Mouse (Mus musculus) forebrain, embryonic 11.5 days (tissue): ENCODE measurements at regions not wholly inside any gene's neighbourhood (a gene's known extent, or its start where the extent isn't known, plus 50 kb on each side); places are given as distances from the start of the nearest gene placed in this dataset.

Experiments used
- ATAC-seq: fragments of 200-750 bp; cut with Nextera tagmentation; replicated peaks from 2 replicates; pipeline ENCODE4 v1.8.0; 2017; ENCODE audit warnings: moderate TSS enrichment; ENCODE audit not compliant: low FRiP score
- DNase-seq: peaks from one replicate; pipeline ENCODE4 v3.0.0-alpha.2; 2017; ENCODE audit warnings: low spot score
- H3K27ac ChIP-seq: fragments of 300-500 bp; sonication (generic); 2 replicates; pipeline ENCODE4 v1.5.1; 2014; ENCODE audit warnings: low read depth, low read length
- H3K27me3 ChIP-seq: fragments of 300-500 bp; sonication (generic); 2 replicates; pipeline ENCODE4 v1.6.1; 2014; ENCODE audit warnings: mild to moderate bottlenecking, low read length, mixed read lengths; ENCODE audit not compliant: control insufficient read depth, insufficient read depth
- H3K36me3 ChIP-seq: fragments of 300-500 bp; sonication (generic); 2 replicates; pipeline ENCODE4 v1.6.1; 2014; ENCODE audit warnings: mild to moderate bottlenecking, low read length, moderate library complexity, mixed read lengths; ENCODE audit not compliant: control insufficient read depth, insufficient read depth
- H3K4me1 ChIP-seq: fragments of 300-500 bp; sonication (generic); replicated peaks from 2 replicates; pipeline ENCODE4 v1.6.1; 2014; ENCODE audit warnings: low read length, mixed read lengths; ENCODE audit not compliant: control insufficient read depth, insufficient read depth
- H3K4me2 ChIP-seq: fragments of 300-500 bp; sonication (generic); 2 replicates; pipeline ENCODE4 v1.6.1; 2014; ENCODE audit warnings: low read depth, mild to moderate bottlenecking, low read length, moderate library complexity, mixed read lengths; ENCODE audit not compliant: severe bottlenecking
- H3K4me3 ChIP-seq: fragments of 300-500 bp; sonication (generic); 2 replicates; pipeline ENCODE4 v1.5.1; 2014; ENCODE audit warnings: low read depth, low read length
- H3K9ac ChIP-seq: fragments of 300-500 bp; sonication (generic); 2 replicates; pipeline ENCODE4 v1.6.1; 2014; ENCODE audit warnings: low read length
- H3K9me3 ChIP-seq: fragments of 300-500 bp; sonication (generic); 2 replicates; pipeline ENCODE4 v1.6.1; 2016; ENCODE audit warnings: low read length, mixed read lengths; ENCODE audit not compliant: control insufficient read depth
- WGBS: fragments of 180-500 bp; shearing (Covaris S2); extraction: QIAGEN DNeasy Blood & Tissue Kit; methylation state at CpG from one replicate; pipeline ENCODE4 v1.1.7; 2014; 5-methylcytosine and 5-hydroxymethylcytosine counted together

GRCm38 (mm10) chr2:128444599-128445011 is 146.4 kb upstream of the Spdye4c start:
- no peaks in the 10 kb centered on the region for H3K27me3 ChIP-seq
- H3K36me3 ChIP-seq, result no peaks in the 10 kb centered on the region
- H3K4me2 ChIP-seq, result no peak overlapping the region
- H3K27ac ChIP-seq, result no peak overlapping the region
- DNase-seq (no peak), ATAC-seq (no peak)
- H3K4me3 ChIP-seq, result no peak overlapping the region
- 89% methylated on average over 7 of the region's 7 CpGs for WGBS
- H3K9ac ChIP-seq, result no peak overlapping the region
- H3K4me1 ChIP-seq, result no peaks in the 10 kb centered on the region
- H3K9me3 ChIP-seq, result no peaks in the 10 kb centered on the region

DNA sequence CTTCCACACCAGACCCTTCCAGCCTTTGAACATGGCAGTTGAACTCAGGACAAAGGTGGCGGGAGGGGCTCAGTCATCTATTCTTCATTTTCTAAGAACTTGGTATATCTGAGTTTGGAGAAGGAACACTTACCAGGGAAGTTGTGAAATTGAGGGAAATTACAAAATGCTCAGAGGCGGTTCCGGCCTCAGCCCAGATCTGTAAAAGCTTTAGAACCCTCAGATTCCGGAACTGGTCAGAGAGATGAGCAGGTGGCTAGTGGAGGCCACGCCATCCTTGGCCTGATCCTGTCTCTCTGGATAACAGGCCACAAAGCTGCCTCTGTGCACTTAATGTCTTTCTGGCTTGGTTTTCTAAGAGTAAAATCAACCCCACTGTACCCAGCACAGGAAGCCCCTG is 145.6 kb upstream of the Spdye4c start:
- Histone ChIP-seq H3K4me3 (no peak overlapping the region), H3K4me1 (no peaks in the 10 kb centered on the region), H3K4me2 (no peak overlapping the region), H3K9ac (no peak overlapping the region), H3K27me3 (no peaks in the 10 kb centered on the region), H3K27ac (no peak overlapping the region), H3K36me3 (no peaks in the 10 kb centered on the region), H3K9me3 (no peaks in the 10 kb centered on the region)
- no peak for ATAC-seq
- no peak for DNase-seq
- WGBS, result 94% methylated on average over 5 of the region's 5 CpGs

DNA sequence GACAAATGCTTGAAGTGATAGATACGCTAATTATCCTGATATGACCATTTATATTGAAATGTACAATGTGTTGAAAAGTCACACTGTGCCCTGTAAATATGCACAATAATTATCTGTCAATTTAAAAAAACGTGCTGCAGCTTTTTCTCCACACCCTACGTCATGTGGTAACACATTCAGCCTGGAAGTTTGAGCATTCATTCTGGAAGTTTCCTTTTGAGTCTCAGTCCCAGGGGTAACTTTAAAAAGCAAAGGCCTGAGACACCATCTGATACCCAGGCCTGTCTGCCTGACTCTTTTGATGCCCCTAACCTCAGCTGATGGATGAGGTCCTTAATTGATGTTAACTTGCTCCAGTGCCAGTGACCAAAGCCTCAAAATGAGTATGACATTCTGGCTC is 141.7 kb upstream of the Spdye4c start:
- H3K36me3 ChIP-seq, result no peaks in the 10 kb centered on the region
- ATAC-seq (no peak), DNase-seq (no peak)
- no peaks in the 10 kb centered on the region for H3K9me3 ChIP-seq
- no peaks in the 10 kb centered on the region for H3K4me1 ChIP-seq
- no peak overlapping the region for H3K4me2 ChIP-seq
- H3K9ac ChIP-seq, result no peak overlapping the region
- 81% methylated on average over 3 of the region's 3 CpGs for WGBS
- no peak overlapping the region for H3K27ac ChIP-seq
- no peaks in the 10 kb centered on the region for H3K27me3 ChIP-seq
- H3K4me3 ChIP-seq, result no peak overlapping the region

- DNase-seq (no peak), ATAC-seq (no peak)
- Histone ChIP-seq H3K4me3 (no peak overlapping the region), H3K4me2 (no peak overlapping the region), H3K27ac (no peak overlapping the region), H3K4me1 (no peaks in the 10 kb centered on the region), H3K27me3 (no peaks in the 10 kb centered on the region), H3K36me3 (no peaks in the 10 kb centered on the region), H3K9me3 (no peaks in the 10 kb centered on the region), H3K9ac (no peak overlapping the region)
- 89% methylated on average over 4 of the region's 4 CpGs for WGBS
Measured at GRCm38 (mm10) chr2:128450045-128450444, 141.0 kb upstream of the Spdye4c start.

- no peak for DNase-seq
- WGBS, result 82% methylated on average over 5 of the region's 5 CpGs
- H3K36me3 ChIP-seq, result no peaks in the 10 kb centered on the region
- H3K4me2 ChIP-seq, result no peak overlapping the region
- H3K27me3 ChIP-seq, result no peaks in the 10 kb centered on the region
- no peak overlapping the region for H3K9ac ChIP-seq
- no peaks in the 10 kb centered on the region for H3K4me1 ChIP-seq
- no peak overlapping the region for H3K27ac ChIP-seq
- H3K9me3 ChIP-seq, result no peaks in the 10 kb centered on the region
- ATAC-seq, result no peak
- no peak overlapping the region for H3K4me3 ChIP-seq
Measured at GRCm38 (mm10) chr2:128451554-128452239, 139.3 kb upstream of the Spdye4c start.

GRCm38 (mm10) chr2:128452582-128452981 is 138.4 kb upstream of the Spdye4c start:
- H3K4me3 ChIP-seq, result no peak overlapping the region
- H3K36me3 ChIP-seq, result no peaks in the 10 kb centered on the region
- DNase-seq, result no peak
- no peak overlapping the region for H3K27ac ChIP-seq
- H3K9ac ChIP-seq, result no peak overlapping the region
- H3K27me3 ChIP-seq, result no peaks in the 10 kb centered on the region
- no peak for ATAC-seq
- WGBS, result 100% methylated on average over 1 of the region's 1 CpGs
- no peak overlapping the region for H3K4me2 ChIP-seq
- H3K9me3 ChIP-seq, result no peaks in the 10 kb centered on the region
- H3K4me1 ChIP-seq, result no peaks in the 10 kb centered on the region

DNA sequence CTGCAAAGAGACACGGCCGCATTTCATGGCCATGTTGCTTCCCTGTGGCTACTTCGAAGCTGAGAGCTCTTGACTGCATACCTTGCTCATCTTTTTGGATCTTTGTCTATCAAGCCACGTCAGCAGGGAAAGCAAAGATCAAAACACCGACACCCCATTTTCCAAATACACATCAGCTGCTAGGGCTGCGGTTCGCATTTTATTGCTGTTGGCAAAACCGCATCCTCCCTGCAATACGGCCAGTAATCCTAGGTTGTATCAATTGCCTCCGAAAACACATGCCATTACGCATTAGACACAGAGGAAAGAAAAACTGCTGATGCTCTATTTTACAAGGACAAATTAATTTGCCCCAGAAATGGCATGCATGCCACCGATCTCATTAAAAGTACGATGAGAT is 136.5 kb upstream of the Spdye4c start:
- no peaks in the 10 kb centered on the region for H3K27me3 ChIP-seq
- DNase-seq, result no peak
- no peak overlapping the region for H3K9ac ChIP-seq
- H3K36me3 ChIP-seq, result no peaks in the 10 kb centered on the region
- ATAC-seq, result no peak
- no peaks in the 10 kb centered on the region for H3K4me1 ChIP-seq
- H3K27ac ChIP-seq, result no peak overlapping the region
- no peaks in the 10 kb centered on the region for H3K9me3 ChIP-seq
- no peak overlapping the region for H3K4me3 ChIP-seq
- H3K4me2 ChIP-seq, result no peak overlapping the region
- WGBS, result 92% methylated on average over 13 of the region's 13 CpGs

DNA sequence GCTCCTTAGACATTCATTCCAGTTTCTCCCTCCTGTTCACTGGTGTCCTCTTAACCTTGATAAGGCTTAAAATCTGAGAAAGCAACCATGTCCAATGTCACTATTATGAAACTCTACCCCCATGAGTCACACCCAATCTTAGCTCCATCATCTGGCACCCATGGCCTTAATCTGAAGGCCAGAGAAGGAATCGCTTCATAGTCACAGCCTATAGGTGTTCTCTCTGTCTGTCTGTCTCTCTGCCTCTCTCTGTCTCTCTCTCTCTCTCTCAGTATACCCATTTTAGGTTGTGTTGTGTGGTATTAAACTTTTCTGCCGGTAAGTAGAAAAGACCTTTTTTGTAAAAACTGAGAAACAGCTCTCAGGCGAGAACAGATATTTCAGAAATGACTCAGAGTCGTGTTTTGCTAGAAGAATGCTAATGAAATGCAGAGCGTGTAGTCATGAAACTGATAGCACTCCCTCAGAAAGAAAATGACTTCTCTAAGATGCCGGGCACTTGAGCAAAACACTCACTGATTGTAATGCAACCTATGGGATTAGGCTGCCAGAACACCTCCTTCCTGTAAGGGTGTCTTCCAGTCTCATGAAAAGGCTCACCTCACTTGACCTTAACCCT is 133.3 kb upstream of the Spdye4c start:
- WGBS, result 83% methylated on average over 6 of the region's 6 CpGs
- no peak overlapping the region for H3K4me3 ChIP-seq
- no peaks in the 10 kb centered on the region for H3K36me3 ChIP-seq
- H3K9me3 ChIP-seq, result no peaks in the 10 kb centered on the region
- no peaks in the 10 kb centered on the region for H3K27me3 ChIP-seq
- no peaks in the 10 kb centered on the region for H3K4me1 ChIP-seq
- ATAC-seq, result no peak
- DNase-seq, result no peak
- H3K9ac ChIP-seq, result no peak overlapping the region
- H3K4me2 ChIP-seq, result no peak overlapping the region
- no peak overlapping the region for H3K27ac ChIP-seq
